ENCODE assay signal across 23 mouse cellular contexts in genomic region chr5:44352324-44352723, GRCm38 (mm10).
DNase-seq lines count a peak whose midpoint lies in the region; ATAC-seq and TF ChIP-seq lines count a peak whose summit lies in the region.
"Had no signal": no experiment of that assay in that cellular context is flagged by ENCODE, and none has a peak within 500 bp of the region (broad histone marks: within the 10 kb centered on the region; RNA-seq: fewer than 3 reads in every experiment).

No protein-coding gene starts in this region.

- H3K36me3 ChIP-seq in forebrain, embryonic 13.5 days (ENCODE audit: poor library complexity, severe bottlenecking) = no peaks in the 10 kb centered on the region
- H3K36me3 ChIP-seq in forebrain, embryonic 12.5 days (replicated peaks) = no peaks in the 10 kb centered on the region
- no peaks in the 10 kb centered on the region for H3K36me3 ChIP-seq in forebrain, postnatal 0 days (ENCODE audit: insufficient read depth)
- H3K36me3 ChIP-seq: embryonic facial prominence, embryonic 15.5 days; G1E; heart, embryonic 13.5 days; hindbrain, embryonic 15.5 days had no signal

- H3K9ac ChIP-seq in forebrain, embryonic 13.5 days = no peak overlapping the region
- no peak overlapping the region for H3K9ac ChIP-seq in forebrain, embryonic 12.5 days
- H3K9ac ChIP-seq in forebrain, postnatal 0 days = no peak overlapping the region
- H3K9ac ChIP-seq: embryonic facial prominence, embryonic 15.5 days; heart, embryonic 13.5 days; hindbrain, embryonic 15.5 days had no signal

- no peak for TF ChIP-seq CTCF in forebrain, postnatal 0 days (IDR thresholded peaks at IDR 0.05; ENCODE audit: low read depth)

- H3K27me3 ChIP-seq in forebrain, embryonic 13.5 days = no peaks in the 10 kb centered on the region
- H3K27me3 ChIP-seq in forebrain, embryonic 12.5 days = no peaks in the 10 kb centered on the region
- H3K27me3 ChIP-seq in forebrain, postnatal 0 days (ENCODE audit: insufficient read depth, low read length) = no peaks in the 10 kb centered on the region
- H3K27me3 ChIP-seq: embryonic facial prominence, embryonic 15.5 days; heart, embryonic 13.5 days; hindbrain, embryonic 15.5 days had no signal

- no peaks in the 10 kb centered on the region for H3K4me1 ChIP-seq in forebrain, embryonic 13.5 days
- H3K4me1 ChIP-seq in forebrain, embryonic 12.5 days = no peaks in the 10 kb centered on the region
- H3K4me1 ChIP-seq in forebrain, postnatal 0 days (ENCODE audit: insufficient read depth) = no peaks in the 10 kb centered on the region
- H3K4me1 ChIP-seq: embryonic facial prominence, embryonic 15.5 days; heart, embryonic 13.5 days; hindbrain, embryonic 15.5 days had no signal

- 80% methylated on average over 1 of the region's 1 CpGs for WGBS in forebrain, embryonic 13.5 days
- WGBS in forebrain, embryonic 12.5 days = 78% methylated on average over 1 of the region's 1 CpGs
- WGBS in forebrain, postnatal 0 days = 59% methylated on average over 1 of the region's 1 CpGs

- peak; percentile 62; the same call in 1 of the 2 replicates for ATAC-seq in forebrain, embryonic 13.5 days
- ATAC-seq in forebrain, embryonic 12.5 days (ENCODE audit: low FRiP score) = no peak
- peak; percentile 95 for ATAC-seq in forebrain, postnatal 0 days
- ATAC-seq in inflammation-experienced regulatory T-cells, adult 6 months = no peak
- ATAC-seq: CD4-positive, CD25-positive, alpha-beta regulatory T cell, adult 4 months; intestine, postnatal 0 days had no signal

- DNase-seq in brain, adult 2 months (ENCODE audit: low read depth, low spot score) = peak; percentile 15
- DNase-seq in forebrain, postnatal 0 days = peak; percentile 72
- DNase-seq in layer of hippocampus, postnatal 36 days = peak; percentile 7 to 11
- DNase-seq in right cerebral cortex, postnatal 14 days = no peak
- DNase-seq: adrenal gland, adult 8-10 months; B cell, adult 2 months; cerebellum, adult 11 months; cerebellum, adult 8-10 months; cerebellum, postnatal 14 days; embryo, embryonic 11 days; gastrocnemius, adult 2 months; gastrocnemius, postnatal 25 days; heart, postnatal 36 days had no signal

- H3K4me2 ChIP-seq in forebrain, embryonic 13.5 days = no peak overlapping the region
- no peak overlapping the region for H3K4me2 ChIP-seq in forebrain, embryonic 12.5 days
- no peak overlapping the region for H3K4me2 ChIP-seq in forebrain, postnatal 0 days (ENCODE audit: low read depth)
- H3K4me2 ChIP-seq: embryonic facial prominence, embryonic 15.5 days; heart, embryonic 13.5 days; hindbrain, embryonic 15.5 days had no signal

- H3K9me3 ChIP-seq in forebrain, embryonic 13.5 days (replicated peaks) = no peaks in the 10 kb centered on the region
- H3K9me3 ChIP-seq in forebrain, embryonic 12.5 days = no peaks in the 10 kb centered on the region
- no peaks in the 10 kb centered on the region for H3K9me3 ChIP-seq in forebrain, postnatal 0 days (ENCODE audit: low read length)
- H3K9me3 ChIP-seq: embryonic facial prominence, embryonic 15.5 days; G1E; heart, embryonic 13.5 days; hindbrain, embryonic 15.5 days had no signal

- no peak overlapping the region for H3K4me3 ChIP-seq in forebrain, embryonic 13.5 days
- no peak overlapping the region for H3K4me3 ChIP-seq in forebrain, embryonic 12.5 days (replicated peaks)
- H3K4me3 ChIP-seq in forebrain, postnatal 0 days (ENCODE audit: low read depth, low read length) = no peak overlapping the region
- H3K4me3 ChIP-seq: embryonic facial prominence, embryonic 15.5 days; erythroblast, embryonic 14.5 days; gastrocnemius, adult 2 months; heart, embryonic 13.5 days; hindbrain, embryonic 15.5 days had no signal

- no peak overlapping the region for H3K27ac ChIP-seq in forebrain, embryonic 13.5 days
- no peak overlapping the region for H3K27ac ChIP-seq in forebrain, embryonic 12.5 days
- no peak overlapping the region for H3K27ac ChIP-seq in forebrain, postnatal 0 days (ENCODE audit: low read depth, low read length)
- H3K27ac ChIP-seq: embryonic facial prominence, embryonic 15.5 days; gastrocnemius, adult 2 months; heart, embryonic 13.5 days; hindbrain, embryonic 15.5 days had no signal

Comparison
In these comparisons a context has a peak if more than half of its experiments do, and no peak if none do; other contexts are left out.
1. ATAC-seq: peak in forebrain, embryonic 13.5 days (single experiment) and forebrain, postnatal 0 days (single experiment); none in forebrain, embryonic 12.5 days (single experiment) and inflammation-experienced regulatory T-cells, adult 6 months (single experiment).